Mouse (Mus musculus) hindbrain, postnatal 0 days (tissue): ENCODE results near the gene Pus7. TPM values are rescaled to one million over a fixed set of nuclear protein-coding genes. Genes with fewer than 3 reads are reported as not detected.
A peak's percentile ranks its signal among the peaks of the same experiment; 100 is the strongest.

Experiments used
- ATAC-seq: fragments of 200-750 bp; cut with Nextera tagmentation; 2 replicates; pipeline ENCODE4 v1.8.0; 2017; ENCODE audit warnings: mild to moderate bottlenecking, moderate TSS enrichment, moderate library complexity
- DNase-seq: peaks from one replicate; pipeline ENCODE4 v3.0.0-alpha.2; 2015; ENCODE audit warnings: low spot score
- H3K27ac ChIP-seq: fragments of 300-500 bp; sonication (generic); 2 replicates; pipeline ENCODE4 v1.5.1; 2014; ENCODE audit warnings: mild to moderate bottlenecking
- H3K27me3 ChIP-seq: fragments of 300-500 bp; sonication (generic); 2 replicates; pipeline ENCODE4 v1.6.1; 2014; ENCODE audit warnings: low read length, mixed read lengths; ENCODE audit not compliant: insufficient read depth
- H3K36me3 ChIP-seq: fragments of 300-500 bp; sonication (generic); 2 replicates; pipeline ENCODE4 v1.6.1; 2014; ENCODE audit warnings: low read length, mixed read lengths; ENCODE audit not compliant: insufficient read depth
- H3K4me1 ChIP-seq: fragments of 300-500 bp; sonication (generic); 2 replicates; pipeline ENCODE4 v1.6.1; 2014; ENCODE audit warnings: antibody characterized with exemption, low read length, mixed read lengths; ENCODE audit not compliant: insufficient read depth
- H3K4me2 ChIP-seq: fragments of 300-500 bp; sonication (generic); 2 replicates; pipeline ENCODE4 v1.6.1; 2014; ENCODE audit warnings: low read depth, mild to moderate bottlenecking, low read length, moderate library complexity, mixed read lengths
- H3K4me3 ChIP-seq: fragments of 300-500 bp; sonication (generic); 2 replicates; pipeline ENCODE4 v1.5.1; 2014; ENCODE audit warnings: low read length
- H3K9ac ChIP-seq: fragments of 300-500 bp; sonication (generic); replicated peaks from 2 replicates; pipeline ENCODE4 v1.6.1; 2014; ENCODE audit warnings: mild to moderate bottlenecking, low read length, moderate library complexity, mixed read lengths
- H3K9me3 ChIP-seq: fragments of 300-500 bp; sonication (generic); 2 replicates; pipeline ENCODE4 v1.6.1; 2016; ENCODE audit warnings: low read length, mixed read lengths
- CTCF ChIP-seq: IDR thresholded peaks from 2 replicates; pipeline ENCODE4 v1.5.1; 2016; ENCODE audit warnings: antibody characterized with exemption, control low read depth, low read depth
- WGBS: fragments of 180-500 bp; shearing (Covaris S2); extraction: QIAGEN DNeasy Blood & Tissue Kit; methylation state at CpG from one replicate; pipeline ENCODE4 v1.1.7; 2014; 5-methylcytosine and 5-hydroxymethylcytosine counted together
- polyA plus RNA-seq: library from polyadenylated mRNA; unstranded; fragments of >200 nt; fragmentation: Nextera tagmentation; extraction: Ambion mirVana; gene quantifications from 2 replicates; pipeline ENCODE4 v1.2.1, GENCODE M21; 2015
- total RNA-seq: library from RNA; depleted of rRNA; stranded (reverse); fragments of >200 nt; gene quantifications from 2 replicates; pipeline ENCODE4 v1.2.3, GENCODE M21; 2014

The Pus7 gene
- total and polyA plus RNA-seq, 2 experiments from 2014 or later: 8.7 to 14.4 TPM

GRCm38 (mm10) chr5:23782051-23782810 is 1.3 kb downstream of the Pus7 start:
- Histone ChIP-seq H3K9ac (peak overlapping the region; percentile 79; the same call in 1 of the 2 replicates), H3K36me3 (no peaks in the 10 kb centered on the region), H3K9me3 (no peaks in the 10 kb centered on the region), H3K4me1 (no peaks in the 10 kb centered on the region), H3K27ac (0 out of 2 replicates have a peak overlapping the region, but pooled peaks have one; percentile 77), H3K4me2 (peak overlapping the region; percentile 77), H3K4me3 (peak overlapping the region; percentile 91), H3K27me3 (no peaks in the 10 kb centered on the region)
- WGBS: 50% methylated on average over 8 of the region's 8 CpGs
- no peak for TF ChIP-seq CTCF
- no peak for ATAC-seq
- DNase-seq: no peak

- no peak for DNase-seq
- Histone ChIP-seq H3K36me3 (no peaks in the 10 kb centered on the region), H3K9ac (no peak overlapping the region), H3K9me3 (no peaks in the 10 kb centered on the region), H3K4me2 (no peak overlapping the region), H3K27me3 (no peaks in the 10 kb centered on the region), H3K27ac (no peak overlapping the region), H3K4me3 (no peak overlapping the region), H3K4me1 (no peaks in the 10 kb centered on the region)
- TF ChIP-seq CTCF: no peak
- ATAC-seq: no peak
- 87% methylated on average over 4 of the region's 4 CpGs for WGBS
These were observed 2.3 kb downstream of the Pus7 start for GRCm38 (mm10) chr5:23781172-23781571.

DNA sequence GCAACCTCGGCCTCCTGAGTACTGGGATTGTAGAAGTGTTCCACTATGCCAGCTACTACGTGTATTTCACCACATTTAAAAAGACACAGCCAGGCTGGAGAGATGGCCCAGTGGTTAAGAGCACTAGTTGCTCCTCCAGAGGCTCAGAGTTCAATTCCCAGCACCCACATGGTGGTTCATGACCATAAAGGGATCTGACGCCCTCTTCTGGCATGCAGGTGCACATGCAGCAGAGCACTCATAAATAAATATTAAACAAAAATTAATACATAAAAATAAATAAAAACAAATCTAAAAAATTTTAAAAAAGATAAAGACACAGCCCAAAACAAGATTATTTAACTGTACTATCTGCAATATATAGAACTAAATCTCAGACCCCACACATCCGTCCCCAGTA is 3.0 kb downstream of the Pus7 start:
- H3K4me2 ChIP-seq: no peak overlapping the region
- DNase-seq (no peak), ATAC-seq (no peak)
- TF ChIP-seq CTCF: no peak
- H3K27ac ChIP-seq: no peak overlapping the region
- H3K27me3 ChIP-seq: no peaks in the 10 kb centered on the region
- H3K9ac ChIP-seq: no peak overlapping the region
- 89% methylated on average over 4 of the region's 4 CpGs for WGBS
- no peaks in the 10 kb centered on the region for H3K36me3 ChIP-seq
- H3K4me3 ChIP-seq: no peak overlapping the region
- H3K4me1 ChIP-seq: no peaks in the 10 kb centered on the region
- no peaks in the 10 kb centered on the region for H3K9me3 ChIP-seq

GRCm38 (mm10) chr5:23774186-23774585 is 9.3 kb downstream of the Pus7 start:
- Histone ChIP-seq H3K9me3 (no peaks in the 10 kb centered on the region), H3K9ac (no peak overlapping the region), H3K27me3 (no peaks in the 10 kb centered on the region), H3K4me1 (no peaks in the 10 kb centered on the region), H3K27ac (no peak overlapping the region), H3K36me3 (peaks cover under 1% of the 10 kb centered on the region; the same call in 1 of the 2 replicates), H3K4me2 (no peak overlapping the region), H3K4me3 (no peak overlapping the region)
- no peak for ATAC-seq
- TF ChIP-seq CTCF: no peak
- WGBS: 89% methylated on average over 6 of the region's 6 CpGs
- no peak for DNase-seq

DNA sequence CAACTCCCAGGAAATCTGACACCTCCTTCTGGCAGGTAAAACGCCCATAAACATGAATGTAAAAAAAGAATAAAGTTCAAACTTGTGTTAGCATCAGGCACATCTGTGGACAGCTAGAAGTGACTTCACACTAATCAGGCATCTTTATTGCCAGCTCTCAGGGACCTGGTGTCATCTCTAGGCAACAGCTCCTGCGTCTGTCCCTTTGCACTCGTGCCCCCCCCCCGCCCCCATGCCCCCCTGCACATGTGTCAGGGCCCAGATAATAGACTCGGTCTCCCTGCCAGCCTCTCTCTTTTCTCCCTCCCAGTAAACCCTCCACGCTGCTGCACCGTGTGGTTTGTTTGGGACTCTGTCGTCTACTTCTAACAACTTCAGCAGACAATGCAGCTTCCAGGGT is 12.4 kb downstream of the Pus7 start:
- Histone ChIP-seq H3K27me3 (no peaks in the 10 kb centered on the region), H3K27ac (no peak overlapping the region), H3K36me3 (peaks cover 22% of the 10 kb centered on the region), H3K4me3 (no peak overlapping the region), H3K4me1 (no peaks in the 10 kb centered on the region), H3K9ac (no peak overlapping the region), H3K9me3 (no peaks in the 10 kb centered on the region), H3K4me2 (no peak overlapping the region)
- TF ChIP-seq CTCF: no peak
- DNase-seq: peak; percentile 8
- ATAC-seq: peak; percentile 40; the same call in 1 of the 2 replicates
- 50% methylated on average over 8 of the region's 8 CpGs for WGBS

DNA sequence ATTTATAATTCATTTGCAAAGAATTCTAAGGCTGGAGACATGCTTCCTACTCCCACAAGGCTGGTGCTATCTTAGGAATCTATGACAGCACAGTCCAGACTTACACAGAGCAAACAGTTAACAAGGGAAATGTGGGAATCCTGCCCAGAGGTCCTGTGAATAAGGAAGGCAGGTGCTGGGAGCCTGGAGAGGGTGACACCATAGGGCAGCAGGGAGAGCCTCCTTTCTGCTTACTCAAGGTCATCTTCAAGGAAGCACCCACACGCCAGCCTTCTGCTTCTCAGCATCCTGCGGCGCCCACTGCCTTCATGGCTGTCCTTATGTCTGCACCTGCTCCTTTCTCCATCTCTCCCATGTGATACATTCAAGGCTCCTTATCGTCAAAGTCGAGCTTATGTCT is 19.0 kb downstream of the Pus7 start:
- 94% methylated on average over 5 of the region's 5 CpGs for WGBS
- H3K27ac ChIP-seq: no peak overlapping the region
- no peak for TF ChIP-seq CTCF
- H3K4me2 ChIP-seq: no peak overlapping the region
- no peak overlapping the region for H3K9ac ChIP-seq
- DNase-seq (no peak), ATAC-seq (no peak)
- peaks cover 33% of the 10 kb centered on the region for H3K36me3 ChIP-seq
- H3K4me3 ChIP-seq: no peak overlapping the region
- no peaks in the 10 kb centered on the region for H3K4me1 ChIP-seq
- H3K27me3 ChIP-seq: no peaks in the 10 kb centered on the region
- no peaks in the 10 kb centered on the region for H3K9me3 ChIP-seq

DNA sequence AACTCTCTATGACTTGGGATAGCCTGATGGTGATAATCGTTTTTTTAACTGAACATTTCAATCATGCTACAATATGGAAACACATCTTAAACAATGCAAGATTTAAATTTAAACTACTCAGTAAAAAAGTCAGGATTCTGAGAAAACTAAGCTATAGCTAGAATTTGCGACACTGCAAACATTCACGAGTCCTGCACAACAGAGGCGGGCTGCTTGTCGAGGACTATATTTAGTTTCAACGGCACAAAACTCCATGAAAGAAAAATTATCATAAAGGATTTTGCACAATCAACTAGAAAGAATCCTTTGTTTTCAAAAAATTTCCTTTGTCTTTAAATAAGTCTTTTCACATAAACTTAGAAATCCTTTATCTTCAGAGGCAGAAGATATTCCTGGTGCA is 21.0 kb downstream of the Pus7 start:
- no peak for ATAC-seq
- no peak for DNase-seq
- Histone ChIP-seq H3K9ac (no peak overlapping the region), H3K36me3 (peaks cover 25% of the 10 kb centered on the region; the same call in 1 of the 2 replicates), H3K4me2 (no peak overlapping the region), H3K4me3 (no peak overlapping the region), H3K9me3 (no peaks in the 10 kb centered on the region), H3K27me3 (no peaks in the 10 kb centered on the region), H3K27ac (no peak overlapping the region), H3K4me1 (no peaks in the 10 kb centered on the region)
- WGBS: 92% methylated on average over 6 of the region's 6 CpGs
- no peak for TF ChIP-seq CTCF
